Mouse (Mus musculus): ENCODE results near the gene Emcn. TPM values are rescaled to one million over a fixed set of nuclear protein-coding genes. Genes with fewer than 3 reads are reported as not detected.

Emcn gene
- 10 to 100 TPM; 62.9 TPM for total RNA-seq (2021)

DNA sequence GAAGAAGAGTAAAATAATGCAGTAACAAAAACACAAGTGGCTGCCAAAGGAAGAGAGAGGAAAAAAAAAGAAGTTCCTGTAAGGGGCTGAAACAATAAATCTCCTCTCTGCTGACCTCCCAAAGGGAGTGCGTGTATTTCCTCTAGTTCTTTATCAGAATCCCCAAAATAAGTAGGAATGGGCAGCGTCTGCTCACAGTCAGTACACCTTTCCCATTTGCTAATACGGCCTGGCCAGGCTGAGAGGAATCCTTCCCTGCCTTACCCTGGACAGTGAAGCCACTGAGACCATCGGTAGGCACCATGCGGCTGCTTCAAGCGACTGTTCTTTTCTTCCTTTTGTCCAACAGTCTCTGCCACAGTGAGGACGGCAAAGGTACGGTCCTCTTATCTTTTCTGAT lies at the start of gene Emcn:
TSS of gene Emcn (plus strand) at position 130 of the 400 bp plus-strand sequence.
- DNase-seq = no peak

DNA sequence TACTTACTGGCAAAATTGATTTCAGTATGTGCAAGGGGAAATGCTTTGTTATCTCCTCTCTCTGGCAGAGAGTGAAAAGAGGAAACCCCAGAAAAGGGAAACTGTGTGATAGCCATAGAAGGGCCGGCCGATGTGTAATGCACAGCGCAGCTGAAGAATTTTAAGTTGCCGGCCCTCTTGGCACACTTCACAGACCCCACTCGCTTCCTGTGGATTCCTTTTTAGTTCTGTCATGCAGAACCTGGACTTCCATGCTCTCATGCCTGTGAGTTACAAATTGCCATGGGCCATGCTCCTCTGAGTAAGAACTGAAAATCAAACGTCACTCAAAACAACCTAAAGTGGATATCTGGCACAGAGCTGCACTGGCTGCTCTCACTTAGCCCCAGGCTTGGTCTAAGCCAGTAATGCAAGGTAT lies 47.7 kb upstream of the Emcn start:
- DNase-seq = peak; percentile 64

DNA sequence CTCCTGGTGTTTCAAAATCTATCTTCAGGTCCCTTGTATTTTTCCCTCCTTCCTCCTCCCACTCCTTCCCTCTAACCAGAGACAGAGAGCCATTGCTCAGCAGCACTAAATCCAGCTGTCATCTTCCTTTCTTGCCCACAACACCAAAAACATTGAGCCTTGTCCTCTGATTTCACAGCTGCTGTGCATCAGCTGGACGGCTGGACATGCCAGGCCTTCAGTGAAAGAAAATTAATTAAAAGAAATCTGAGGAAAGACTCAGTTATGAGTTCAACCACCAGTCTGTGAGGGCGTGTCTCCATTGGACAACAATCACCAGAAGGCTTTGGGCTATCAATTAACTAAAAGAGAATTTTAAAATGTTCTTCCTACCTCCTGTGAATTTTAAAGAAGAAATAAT lies 42.6 kb upstream of the Emcn start:
- DNase-seq = no peak

DNA sequence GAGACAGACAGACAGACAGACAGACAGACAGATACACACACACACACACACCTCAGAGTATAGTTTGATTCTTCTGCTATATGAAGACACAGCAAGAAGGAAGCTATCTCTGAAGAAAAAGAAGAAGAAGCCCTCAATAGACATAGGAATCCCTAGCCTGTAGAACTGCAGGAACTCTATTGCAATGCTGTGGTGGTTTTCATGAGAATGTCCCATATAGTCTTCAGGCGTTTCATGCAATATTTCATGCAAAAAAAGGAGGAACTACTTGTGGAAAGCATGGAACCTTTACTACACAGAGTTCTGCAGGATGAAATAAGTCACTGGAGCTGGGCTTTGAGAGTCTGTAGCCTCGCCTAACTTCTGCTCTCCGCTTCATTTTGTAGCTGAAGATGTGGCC lies 40.7 kb upstream of the Emcn start:
- no peak for DNase-seq

GRCm38 (mm10) chr3:137301195-137301594 lies 39.7 kb upstream of the Emcn start:
- no peak for DNase-seq

DNA sequence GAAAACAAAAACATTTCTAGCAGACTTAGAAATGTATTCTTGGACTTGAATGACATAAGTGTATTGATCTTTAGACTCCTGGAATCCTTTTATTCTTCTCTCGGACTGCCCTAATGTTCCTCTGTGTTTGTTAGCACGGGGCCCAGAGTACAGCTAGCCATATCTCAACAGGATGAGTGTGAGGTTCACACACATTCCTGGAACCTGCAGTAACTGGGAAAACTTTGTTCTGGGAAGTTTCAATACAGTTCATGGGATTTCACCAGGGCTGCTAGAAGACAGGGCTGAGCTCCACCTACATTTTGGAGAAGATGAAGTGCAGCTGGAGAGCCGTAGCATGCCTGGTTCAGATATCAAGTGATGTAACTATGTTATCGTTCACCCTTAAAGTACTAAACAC lies 38.1 kb upstream of the Emcn start:
- peak; percentile 20 for DNase-seq

- DNase-seq = no peak
These were observed 30.9 kb upstream of the Emcn start for GRCm38 (mm10) chr3:137309959-137310358.

GRCm38 (mm10) chr3:137312540-137312939 lies 28.3 kb upstream of the Emcn start:
- no peak for DNase-seq

GRCm38 (mm10) chr3:137313775-137314362 lies 27.0 kb upstream of the Emcn start:
- no peak for DNase-seq

DNA sequence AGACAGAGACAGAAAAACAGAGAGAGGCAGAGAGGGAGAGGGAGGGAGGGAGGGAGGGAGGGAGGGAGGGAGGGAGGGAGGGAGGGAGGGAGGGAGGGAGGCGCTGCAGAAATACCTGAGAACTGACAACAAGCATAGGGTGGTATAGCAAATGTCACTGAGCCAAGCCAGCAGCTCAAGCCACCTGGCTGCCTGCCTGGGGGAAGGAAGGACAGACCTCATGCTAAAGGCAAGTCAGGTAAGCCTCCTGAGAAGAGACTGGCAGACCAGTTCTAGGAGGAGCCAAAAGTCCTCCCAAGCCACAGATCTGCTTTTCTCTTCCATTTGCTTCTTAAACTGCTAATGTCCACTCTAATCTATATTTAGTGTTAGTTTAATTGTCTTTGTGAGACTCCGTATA lies 22.5 kb upstream of the Emcn start:
- DNase-seq = no peak

DNA sequence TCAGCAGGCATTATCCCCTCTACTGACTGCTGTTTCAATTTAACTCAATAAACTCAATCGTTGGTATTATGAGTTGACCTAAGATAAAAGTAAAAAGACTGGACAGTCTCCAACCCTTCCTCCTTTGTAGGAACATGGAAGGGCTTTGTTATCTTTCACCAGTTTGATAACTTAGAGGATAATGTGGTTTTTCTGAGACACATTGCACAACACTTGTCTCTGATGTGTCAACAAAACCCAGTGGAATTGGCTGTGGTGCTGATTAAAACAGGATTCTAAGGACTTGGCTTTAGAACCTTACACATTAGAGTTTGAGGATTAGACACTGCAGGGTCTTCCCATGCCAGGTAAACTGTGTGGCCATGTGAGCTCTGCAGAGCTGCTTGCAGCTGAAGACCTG lies 20.9 kb upstream of the Emcn start:
- DNase-seq = no peak

- peak; percentile 16 for DNase-seq
These were observed 18.6 kb upstream of the Emcn start for GRCm38 (mm10) chr3:137322304-137322703.

- DNase-seq = no peak
These were observed 11.0 kb upstream of the Emcn start for GRCm38 (mm10) chr3:137329898-137330297.

- no peak for DNase-seq
These were observed 9.9 kb upstream of the Emcn start for GRCm38 (mm10) chr3:137330950-137331349.

DNA sequence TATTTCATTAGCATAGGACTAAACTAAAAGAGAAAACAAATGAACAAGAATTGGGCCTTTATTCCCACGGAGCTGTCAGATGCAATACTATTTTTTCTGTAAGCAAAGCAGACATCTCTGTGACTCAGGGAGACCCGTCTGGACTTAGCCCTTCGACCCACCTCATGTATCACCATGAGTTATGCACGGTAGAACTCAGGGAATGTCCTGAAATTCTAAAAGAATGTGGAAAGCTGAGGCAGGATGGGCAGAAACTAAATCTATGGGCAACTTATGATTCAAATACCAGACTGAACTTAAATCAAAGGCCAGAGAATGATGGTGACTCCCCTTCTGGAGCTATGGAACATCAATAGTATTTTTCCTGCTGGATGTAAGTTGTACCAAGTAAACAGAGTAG lies 8.3 kb upstream of the Emcn start:
- no peak for DNase-seq

- DNase-seq = no peak
These were observed 4.9 kb upstream of the Emcn start for GRCm38 (mm10) chr3:137335957-137336356.

- no peak for DNase-seq
These were observed 2.6 kb downstream of the Emcn start for GRCm38 (mm10) chr3:137343446-137343845.

DNA sequence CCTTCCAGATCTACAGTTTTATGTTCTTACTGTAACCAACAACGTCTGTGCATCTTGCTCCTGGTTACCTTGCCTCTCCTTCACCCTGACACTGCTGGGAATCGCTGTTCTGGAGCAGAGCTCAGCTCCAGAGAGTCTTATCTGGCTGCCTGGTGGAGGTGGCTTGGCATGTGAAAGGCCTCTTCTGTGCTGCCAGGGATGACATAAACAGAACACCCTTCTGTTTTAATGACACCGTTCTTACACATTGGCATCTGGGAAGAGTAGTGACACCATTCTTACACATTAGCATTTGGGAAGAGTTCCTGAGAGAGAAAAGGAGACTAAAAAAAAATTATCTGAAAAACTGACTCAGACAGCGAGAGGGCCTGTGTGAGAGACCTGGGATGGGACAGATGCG lies 11.0 kb downstream of the Emcn start:
- no peak for DNase-seq

DNA sequence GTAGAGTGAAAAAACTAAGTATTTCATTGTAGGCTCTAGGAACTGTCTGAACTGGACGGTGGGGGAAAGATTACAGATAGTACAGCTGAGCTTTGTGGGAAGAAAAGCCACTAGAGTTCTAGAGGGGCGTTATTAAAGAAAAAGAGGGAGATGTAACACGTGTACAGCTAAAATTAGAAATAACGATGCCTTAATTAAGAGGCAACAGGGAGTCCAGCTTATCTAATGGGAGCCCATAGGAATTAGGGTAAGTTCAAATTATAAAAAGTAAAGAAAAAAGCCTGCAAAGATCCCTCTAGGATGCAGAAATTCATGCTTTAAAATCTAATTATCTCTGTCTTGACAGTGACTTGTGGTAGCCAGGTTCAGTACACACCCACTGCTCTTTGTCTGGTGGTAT lies 15.8 kb downstream of the Emcn start:
- DNase-seq = no peak

GRCm38 (mm10) chr3:137367123-137367825 lies 26.4 kb downstream of the Emcn start:
- no peak for DNase-seq

DNA sequence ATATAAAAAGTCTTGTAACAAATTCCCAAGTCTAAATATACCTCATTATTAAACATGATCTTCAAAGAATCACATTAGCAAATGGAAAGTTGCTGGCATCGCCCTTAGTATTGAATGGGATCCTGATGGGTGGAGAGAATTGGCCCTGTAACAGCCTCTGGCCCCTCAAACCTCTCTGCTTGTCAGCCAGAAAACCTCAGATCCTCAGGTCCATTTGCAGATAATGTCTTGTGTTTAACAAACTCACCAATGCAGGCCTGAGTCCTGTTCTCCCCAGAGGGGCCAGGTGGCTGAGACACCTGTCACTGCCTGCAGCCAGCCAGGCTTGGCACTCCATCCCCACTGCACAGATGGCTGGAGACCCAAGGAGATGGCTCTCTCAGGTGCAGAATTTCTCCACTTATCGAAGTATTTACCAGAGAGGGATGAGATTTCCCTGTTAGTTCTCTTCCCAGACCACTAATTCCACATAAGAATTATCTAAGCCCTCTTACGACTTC lies 27.0 kb downstream of the Emcn start:
- DNase-seq = no peak

DNA sequence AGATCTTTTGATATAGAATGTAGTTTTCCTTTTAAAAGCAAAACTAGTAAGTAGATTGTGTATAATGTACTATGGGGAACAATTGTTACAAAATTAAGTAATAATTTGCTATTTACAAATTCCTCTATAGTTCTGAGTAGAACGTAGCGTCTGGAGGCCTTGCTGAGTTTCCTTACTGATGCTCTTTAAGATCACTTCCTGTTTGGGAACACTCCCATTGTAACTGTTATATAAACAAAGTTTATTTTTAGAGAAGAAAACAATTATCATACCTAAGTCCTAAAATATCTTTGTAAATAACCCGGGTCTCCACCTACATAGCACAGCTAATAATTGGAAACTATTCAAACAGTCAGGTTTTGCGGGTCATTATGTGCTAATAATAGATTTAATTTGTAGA lies 32.0 kb downstream of the Emcn start:
- DNase-seq = no peak

DNA sequence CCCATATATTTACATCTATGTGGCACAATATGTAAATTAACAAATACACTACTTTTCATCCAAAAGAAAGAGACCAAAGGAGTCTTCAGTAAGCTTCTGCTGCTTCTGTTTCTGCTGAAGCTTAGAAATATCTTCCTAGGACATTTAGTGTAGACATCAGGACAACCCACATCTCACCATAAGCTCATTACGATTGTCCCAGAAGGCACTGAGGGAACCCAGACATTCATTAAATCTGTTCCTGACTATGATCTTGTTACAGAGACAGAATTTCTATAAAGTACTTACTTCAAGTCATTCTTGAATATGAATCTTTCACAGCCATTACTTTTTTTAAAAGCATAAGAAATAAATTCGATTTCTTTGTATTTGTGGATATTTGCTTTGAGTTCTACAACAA lies 41.4 kb downstream of the Emcn start:
- no peak for DNase-seq

GRCm38 (mm10) chr3:137395588-137395987 lies 54.7 kb downstream of the Emcn start:
- no peak for DNase-seq

All from heart, postnatal 4 days (tissue).